Comparison of ENCODE assay signal across 8 mouse cellular contexts in the genomic region with DNA sequence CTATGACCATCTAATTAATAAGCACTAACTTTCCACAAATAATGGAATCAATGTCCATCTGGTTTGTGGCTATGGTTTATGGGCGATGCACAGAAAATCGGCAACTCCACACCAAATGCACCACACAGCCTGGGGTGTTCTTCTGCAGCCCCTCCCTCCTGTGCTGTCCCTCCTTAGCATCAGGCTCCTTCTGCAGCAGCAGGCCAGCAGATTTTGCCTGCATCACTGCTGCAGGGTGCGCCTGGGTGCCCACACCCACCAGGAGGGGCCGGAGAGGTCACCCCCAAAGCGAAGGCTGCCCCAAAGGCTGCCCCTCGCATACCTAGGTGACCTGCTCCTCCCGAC. TPM values are rescaled to one million over a fixed set of nuclear protein-coding genes. Genes with fewer than 3 reads are reported as not detected.
DNase-seq lines count a peak whose midpoint lies in the region; ATAC-seq lines count a peak whose summit lies in the region.

No protein-coding gene starts in this region.

- peak overlapping the region; percentile 93 for H3K4me3 ChIP-seq in kidney, embryonic 14.5 days (ENCODE audit: low read length)
- peak overlapping the region; percentile 97 for H3K4me3 ChIP-seq in brown adipose tissue, adult 24 weeks (ENCODE audit: insufficient read depth, low read depth, low read length)
- peak overlapping the region; percentile 99 for H3K4me3 ChIP-seq in hindbrain, embryonic 13.5 days
- H3K4me3 ChIP-seq in midbrain, embryonic 13.5 days (replicated peaks): peak overlapping the region; percentile 98

- no peaks in the 10 kb centered on the region for H3K9me3 ChIP-seq in kidney, embryonic 14.5 days (ENCODE audit: control insufficient read depth, low read length)
- H3K9me3 ChIP-seq in hindbrain, embryonic 13.5 days: no peaks in the 10 kb centered on the region
- H3K9me3 ChIP-seq in midbrain, embryonic 13.5 days: no peaks in the 10 kb centered on the region

- H3K27me3 ChIP-seq in kidney, embryonic 14.5 days (ENCODE audit: control insufficient read depth, insufficient read depth, low read length): no peaks in the 10 kb centered on the region
- peaks cover 3% of the 10 kb centered on the region; the same call in 1 of the 2 replicates for H3K27me3 ChIP-seq in hindbrain, embryonic 13.5 days
- no peaks in the 10 kb centered on the region for H3K27me3 ChIP-seq in midbrain, embryonic 13.5 days

- DNase-seq in kidney, postnatal 14 days: no peak
- no peak for DNase-seq in c-Kit-positive CD71-positive TER-119-positive erythroid progenitor cells, embryonic 14.5 days (ENCODE audit: low spot score)
- no peak for DNase-seq in cerebellum, adult 18-20 months
- no peak for DNase-seq in left cerebral cortex, adult 9 months (ENCODE audit: low spot score in 2 of 2)

- peak overlapping the region; percentile 87 for H3K4me2 ChIP-seq in kidney, embryonic 14.5 days (replicated peaks; ENCODE audit: low read depth, low read length)
- peak overlapping the region; percentile 80 for H3K4me2 ChIP-seq in hindbrain, embryonic 13.5 days
- H3K4me2 ChIP-seq in midbrain, embryonic 13.5 days (replicated peaks): peak overlapping the region; percentile 78

- H3K27ac ChIP-seq in kidney, embryonic 14.5 days (ENCODE audit: low read depth, low read length): peak overlapping the region; percentile 91; the same call in 1 of the 2 replicates
- H3K27ac ChIP-seq in brown adipose tissue, adult 24 weeks (replicated peaks; ENCODE audit: low read depth, low read length): peak overlapping the region; percentile 97
- peak overlapping the region; percentile 98 for H3K27ac ChIP-seq in hindbrain, embryonic 13.5 days
- H3K27ac ChIP-seq in midbrain, embryonic 13.5 days: peak overlapping the region; percentile 97

- peaks cover 10% of the 10 kb centered on the region; the same call in 1 of the 2 replicates for H3K4me1 ChIP-seq in kidney, embryonic 14.5 days (ENCODE audit: control insufficient read depth, insufficient read depth, low read length)
- peaks cover 4% of the 10 kb centered on the region; the same call in 1 of the 2 replicates for H3K4me1 ChIP-seq in brown adipose tissue, adult 24 weeks (ENCODE audit: control insufficient read depth, insufficient read depth, insufficient read length, low read length)
- peaks cover 39% of the 10 kb centered on the region for H3K4me1 ChIP-seq in hindbrain, embryonic 13.5 days (replicated peaks)
- H3K4me1 ChIP-seq in midbrain, embryonic 13.5 days (replicated peaks): peaks cover 34% of the 10 kb centered on the region

- H3K36me3 ChIP-seq in kidney, embryonic 14.5 days (ENCODE audit: control insufficient read depth, insufficient read depth, low read length): no peaks in the 10 kb centered on the region
- H3K36me3 ChIP-seq in hindbrain, embryonic 13.5 days: no peaks in the 10 kb centered on the region
- H3K36me3 ChIP-seq in midbrain, embryonic 13.5 days: no peaks in the 10 kb centered on the region

- peak overlapping the region; percentile 92 for H3K9ac ChIP-seq in kidney, embryonic 14.5 days (ENCODE audit: low read depth, low read length)
- peak overlapping the region; percentile 97 for H3K9ac ChIP-seq in hindbrain, embryonic 13.5 days
- H3K9ac ChIP-seq in midbrain, embryonic 13.5 days (replicated peaks): peak overlapping the region; percentile 98

- WGBS in kidney, embryonic 14.5 days: 6% methylated on average over 7 of the region's 7 CpGs
- 5% methylated on average over 7 of the region's 7 CpGs for WGBS in hindbrain, embryonic 13.5 days
- 3% methylated on average over 7 of the region's 7 CpGs for WGBS in midbrain, embryonic 13.5 days

- ATAC-seq in kidney, embryonic 14.5 days (ENCODE audit: low FRiP score, low TSS enrichment): peak; percentile 1; the same call in 1 of the 2 replicates
- peak; percentile 6 for ATAC-seq in hindbrain, embryonic 13.5 days (ENCODE audit: low FRiP score)
- no peak for ATAC-seq in midbrain, embryonic 13.5 days

RNA-seq across cellular contexts. Expression of a gene that starts 1.3 kb away (rescaled TPM):
- 103 and 129 TPM in 2 replicates for polyA plus RNA-seq in kidney, embryonic 14.5 days (2014; fragmentation: Nextera tagmentation; extraction: Ambion mirVana)
- polyA plus RNA-seq in brown adipose tissue, adult 24 weeks (2012; ENCODE audit: insufficient read depth, insufficient read length, missing spikeins): 199 and 225 TPM in 2 replicates
- polyA plus RNA-seq in hindbrain, embryonic 13.5 days (2015; fragmentation: Nextera tagmentation; extraction: Ambion mirVana): 154 and 156 TPM in 2 replicates
- 121 and 136 TPM in 2 replicates for polyA plus RNA-seq in midbrain, embryonic 13.5 days (2015; fragmentation: Nextera tagmentation; extraction: Ambion mirVana)
